Comparison of ENCODE assay signal across 9 mouse cellular contexts in the genomic region with DNA sequence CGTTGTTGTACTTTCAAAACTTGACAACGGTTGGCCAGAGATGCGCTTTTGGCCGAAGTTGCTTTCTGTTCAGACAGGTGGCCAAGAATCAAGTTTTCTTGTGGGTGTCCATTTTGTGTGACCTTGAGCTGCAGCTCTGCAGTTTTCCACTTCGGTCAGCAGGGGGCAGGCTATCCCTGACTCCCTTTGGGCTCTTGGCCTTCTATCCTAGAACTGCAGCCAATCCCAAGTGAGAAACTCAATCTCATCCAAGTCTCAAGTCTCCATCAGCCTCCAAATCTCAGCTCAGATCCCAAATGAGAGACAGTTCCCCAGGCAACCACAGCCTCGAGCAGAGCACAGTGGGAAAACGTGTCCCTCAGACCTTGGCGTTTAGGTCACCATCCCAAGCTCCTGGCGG. TPM values are rescaled to one million over a fixed set of nuclear protein-coding genes. Genes with fewer than 3 reads are reported as not detected.
A peak's percentile ranks its signal among the peaks of the same experiment; 100 is the strongest.
DNase-seq lines count a peak whose midpoint lies in the region; ATAC-seq and TF ChIP-seq lines count a peak whose summit lies in the region.
"Had no signal": no experiment of that assay in that cellular context is flagged by ENCODE, and none has a peak within 500 bp of the region (broad histone marks: within the 10 kb centered on the region; RNA-seq: fewer than 3 reads in every experiment).

No protein-coding gene starts in this region.

- no peaks in the 10 kb centered on the region for H3K4me1 ChIP-seq in hindbrain, embryonic 14.5 days (replicated peaks; ENCODE audit: control insufficient read depth, insufficient read depth, low read length)
- H3K4me1 ChIP-seq in hindbrain, embryonic 16.5 days (ENCODE audit: control insufficient read depth, insufficient read depth, low read depth, low read length), result no peaks in the 10 kb centered on the region
- no peaks in the 10 kb centered on the region for H3K4me1 ChIP-seq in thymus, adult 2 months (replicated peaks; ENCODE audit: control insufficient read depth, insufficient read depth, low read length)
- H3K4me1 ChIP-seq: embryonic facial prominence, embryonic 12.5 days had no signal

- peak; percentile 48; the same call in 1 of the 2 replicates for TF ChIP-seq CTCF in thymus, adult 2 months (IDR thresholded peaks at IDR 0.05; ENCODE audit: borderline replicate concordance, control insufficient read depth, extremely low read depth, insufficient read depth, low read length, poor library complexity)

- no peak overlapping the region for H3K4me3 ChIP-seq in hindbrain, embryonic 14.5 days (replicated peaks; ENCODE audit: low read length)
- no peak overlapping the region for H3K4me3 ChIP-seq in hindbrain, embryonic 16.5 days (ENCODE audit: low read length)
- H3K4me3 ChIP-seq in thymus, adult 2 months (ENCODE audit: control insufficient read depth, insufficient read depth, low read length), result no peak overlapping the region
- H3K4me3 ChIP-seq: embryonic facial prominence, embryonic 12.5 days had no signal

- no peak overlapping the region for H3K27ac ChIP-seq in hindbrain, embryonic 14.5 days
- H3K27ac ChIP-seq in hindbrain, embryonic 16.5 days (ENCODE audit: low read depth, low read length), result no peak overlapping the region
- H3K27ac ChIP-seq in thymus, adult 2 months (ENCODE audit: control insufficient read depth, insufficient read depth, low read length), result no peak overlapping the region
- H3K27ac ChIP-seq: embryonic facial prominence, embryonic 12.5 days had no signal

- 61% methylated on average over 9 of the region's 9 CpGs for WGBS in hindbrain, embryonic 14.5 days
- 60% methylated on average over 9 of the region's 9 CpGs for WGBS in hindbrain, embryonic 16.5 days
- 82% methylated on average over 9 of the region's 9 CpGs for WGBS in thymus, adult 2 months

- H3K9me3 ChIP-seq in hindbrain, embryonic 14.5 days (ENCODE audit: control insufficient read depth, low read length), result no peaks in the 10 kb centered on the region
- no peaks in the 10 kb centered on the region for H3K9me3 ChIP-seq in hindbrain, embryonic 16.5 days (ENCODE audit: control insufficient read depth, low read length)
- H3K9me3 ChIP-seq: embryonic facial prominence, embryonic 12.5 days had no signal

- no peak overlapping the region for H3K4me2 ChIP-seq in hindbrain, embryonic 14.5 days (replicated peaks)
- H3K4me2 ChIP-seq in hindbrain, embryonic 16.5 days (ENCODE audit: low read length), result no peak overlapping the region
- H3K4me2 ChIP-seq: embryonic facial prominence, embryonic 12.5 days had no signal

- H3K36me3 ChIP-seq in hindbrain, embryonic 14.5 days (replicated peaks; ENCODE audit: control insufficient read depth, insufficient read depth), result peaks cover 20% of the 10 kb centered on the region
- H3K36me3 ChIP-seq in hindbrain, embryonic 16.5 days (ENCODE audit: control insufficient read depth, insufficient read depth, low read length), result peaks cover 4% of the 10 kb centered on the region; the same call in 1 of the 2 replicates
- H3K36me3 ChIP-seq in thymus, adult 2 months (ENCODE audit: control insufficient read depth, insufficient read depth, low read length), result no peaks in the 10 kb centered on the region

- no peaks in the 10 kb centered on the region for H3K27me3 ChIP-seq in hindbrain, embryonic 14.5 days (ENCODE audit: control insufficient read depth, insufficient read depth, low read length)
- H3K27me3 ChIP-seq in hindbrain, embryonic 16.5 days (replicated peaks; ENCODE audit: control insufficient read depth, insufficient read depth, low read length), result no peaks in the 10 kb centered on the region
- no peaks in the 10 kb centered on the region for H3K27me3 ChIP-seq in thymus, adult 2 months (ENCODE audit: control insufficient read depth, insufficient read depth, low read length)
- H3K27me3 ChIP-seq: embryonic facial prominence, embryonic 12.5 days had no signal

- no peak for TF ChIP-seq POLR2A in thymus, adult 2 months (IDR thresholded peaks at IDR 0.05; ENCODE audit: control insufficient read depth, extremely low read depth, insufficient read depth, low read length, poor library complexity)

- peak; percentile 71 for DNase-seq in hindbrain, embryonic 14.5 days (ENCODE audit: low spot score)
- DNase-seq in NIH3T3 (ENCODE audit: low read depth), result peak; percentile 90
- DNase-seq in cerebellum, adult 9-11 months, result peak; percentile 79
- peak; percentile 59 for DNase-seq in gastrocnemius, postnatal 25 days
- peak; percentile 45 to 72 for DNase-seq in layer of hippocampus, postnatal 25 days (ENCODE audit: extremely low spot score in 1 of 2, low spot score in 1 of 2)
- peak; percentile 68 for DNase-seq in mesoderm, embryonic 11.5 days (ENCODE audit: low read depth, low spot score)
- DNase-seq in thymus, adult 2 months, result peak; percentile 38

- ATAC-seq in hindbrain, embryonic 14.5 days (ENCODE audit: low FRiP score), result no peak
- no peak for ATAC-seq in hindbrain, embryonic 16.5 days

- H3K9ac ChIP-seq in hindbrain, embryonic 14.5 days, result no peak overlapping the region
- H3K9ac ChIP-seq in hindbrain, embryonic 16.5 days (ENCODE audit: low read depth, low read length), result no peak overlapping the region
- H3K9ac ChIP-seq: embryonic facial prominence, embryonic 12.5 days had no signal

RNA-seq across cellular contexts. Expression of a gene that starts 30.3 kb away (rescaled TPM):
- polyA plus RNA-seq in hindbrain, embryonic 14.5 days (2014; fragmentation: Nextera tagmentation; extraction: Ambion mirVana), result 202 and 238 TPM in 2 replicates
- polyA plus RNA-seq in hindbrain, embryonic 16.5 days (2015; fragmentation: Nextera tagmentation; extraction: Ambion mirVana), result 178 and 185 TPM in 2 replicates
- 10 to 100 TPM; 14.6 to 17.8 TPM for total RNA-seq in gastrocnemius, postnatal 25 days (2021)
- total RNA-seq in layer of hippocampus, postnatal 25 days (2021), result 100 to 1,000 TPM; 203 to 244 TPM
- 148 and 163 TPM in 2 replicates for polyA plus RNA-seq in thymus, adult 2 months (2012; rRNA removed)

RNA-seq across cellular contexts. Expression of a gene that starts 54.8 kb away (rescaled TPM):
- polyA plus RNA-seq in hindbrain, embryonic 14.5 days (2014; fragmentation: Nextera tagmentation; extraction: Ambion mirVana), result 28.5 and 29.6 TPM in 2 replicates
- 32.2 and 35.1 TPM in 2 replicates for polyA plus RNA-seq in hindbrain, embryonic 16.5 days (2015; fragmentation: Nextera tagmentation; extraction: Ambion mirVana)
- 1 to 10 TPM; 3.8 TPM for total RNA-seq in gastrocnemius, postnatal 25 days (2021)
- total RNA-seq in layer of hippocampus, postnatal 25 days (2021), result 10 to 100 TPM; 64.9 to 68.1 TPM
- 24.4 and 30.0 TPM in 2 replicates for polyA plus RNA-seq in thymus, adult 2 months (2012; rRNA removed)

Comparison
In these comparisons a context has a peak if more than half of its experiments do, and no peak if none do; other contexts are left out.
1. DNase-seq: peak in every context shown above with its lines; median percentile 90 in NIH3T3; 79 in cerebellum, adult 9-11 months; 71 in hindbrain, embryonic 14.5 days; 68 in mesoderm, embryonic 11.5 days; 59 in gastrocnemius, postnatal 25 days; 58 in layer of hippocampus, postnatal 25 days; 38 in thymus, adult 2 months.